Mouse (Mus musculus): ENCODE results near the gene Gm6096. TPM values are rescaled to one million over a fixed set of nuclear protein-coding genes. Genes with fewer than 3 reads are reported as not detected.
A peak's percentile ranks its signal among the peaks of the same experiment; 100 is the strongest.
"Not testable (repeated sequence)": the region's sequence is repeated elsewhere in the genome, so short reads cannot be mapped to it uniquely, and the experiment has no call there.

Gm6096 gene
- polyA plus RNA-seq (2012; rRNA removed) = not detected in 2 replicates

DNA sequence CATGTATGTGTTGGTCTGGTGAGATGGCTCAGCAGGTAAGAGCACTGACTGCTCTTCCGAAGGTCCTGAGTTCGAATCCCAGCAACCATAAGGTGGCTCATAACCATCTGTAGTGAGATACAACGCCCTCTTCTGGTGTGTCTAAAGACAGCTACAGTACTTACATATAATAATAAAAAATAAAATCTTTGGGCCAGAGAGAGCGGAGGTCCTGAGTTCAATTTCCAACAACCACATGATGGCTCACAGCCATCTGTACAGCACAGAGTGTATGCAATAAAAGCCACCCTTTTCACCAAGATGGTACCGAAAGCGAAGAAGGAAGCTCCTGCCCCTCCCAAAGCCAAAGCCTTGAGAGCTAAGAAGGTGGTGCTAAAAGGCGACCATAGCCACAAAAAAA lies at the start of gene Gm6096:
Gene Gm6096, plus strand, starts transcription at position 301 of the 400 bp plus-strand sequence.
- H3K27ac ChIP-seq (ENCODE audit: insufficient read depth, low read length) = no peak within 1 kb of the TSS
- TF ChIP-seq POLR2A (IDR thresholded peaks at IDR 0.05; ENCODE audit: extremely low read depth, insufficient read depth, low read length) (no peak), CTCF (IDR thresholded peaks at IDR 0.05; ENCODE audit: extremely low read depth, insufficient read depth, low read length) (no peak)
- no peak within 1 kb of the TSS for H3K4me3 ChIP-seq (ENCODE audit: insufficient read depth, low read length)
- peaks cover 2% of the 10 kb centered on the region; the same call in 1 of the 2 replicates for H3K4me1 ChIP-seq (ENCODE audit: control insufficient read depth, insufficient read depth, low read length)

DNA sequence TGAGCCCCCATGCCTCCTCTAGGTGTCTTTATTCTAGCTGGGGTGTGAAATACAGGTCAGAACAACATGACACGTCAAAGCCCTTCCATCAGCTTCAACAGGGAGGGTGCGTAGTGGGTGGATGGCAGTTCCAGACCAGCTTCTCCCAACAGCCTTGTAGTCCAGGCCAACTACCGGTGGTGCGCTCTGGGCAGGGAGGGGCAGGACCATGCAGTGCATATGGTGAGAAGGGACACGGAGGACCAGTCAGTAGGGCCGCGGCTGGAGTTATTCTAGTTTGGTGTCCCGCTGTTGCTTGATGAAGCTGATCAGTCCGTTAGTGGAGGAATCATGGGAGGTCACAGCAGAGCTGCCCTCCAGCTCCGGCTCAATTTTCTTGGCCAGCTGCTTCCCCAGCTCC lies 48.7 kb upstream of the Gm6096 start:
- H3K4me1 ChIP-seq (ENCODE audit: control insufficient read depth, insufficient read depth, low read length); H3K27ac ChIP-seq (ENCODE audit: insufficient read depth, low read length); H3K4me3 ChIP-seq (ENCODE audit: insufficient read depth, low read length): not testable (repeated sequence)

DNA sequence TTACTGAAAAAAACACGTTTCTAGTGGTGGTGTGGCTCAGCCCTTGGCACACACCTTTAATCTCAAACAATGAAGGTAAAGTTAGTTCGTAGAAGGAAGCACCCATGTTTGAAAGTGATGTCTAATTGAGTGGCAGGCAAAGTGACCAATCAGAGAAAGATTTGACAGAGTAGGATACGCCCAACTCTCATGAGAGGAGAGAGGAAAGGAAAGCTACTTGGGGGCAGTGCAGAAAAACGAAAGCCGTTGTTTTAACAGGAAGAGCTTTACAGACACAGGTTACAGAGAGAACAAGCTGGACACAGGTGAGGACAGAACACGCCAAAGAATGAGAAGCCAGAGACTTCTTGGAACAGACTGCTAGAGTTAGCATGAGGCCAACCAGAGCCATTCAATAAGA lies 44.5 kb upstream of the Gm6096 start:
- Histone ChIP-seq H3K27ac (ENCODE audit: insufficient read depth, low read length) (no peak overlapping the region), H3K4me3 (ENCODE audit: insufficient read depth, low read length) (no peak overlapping the region), H3K4me1 (ENCODE audit: control insufficient read depth, insufficient read depth, low read length) (no peaks in the 10 kb centered on the region)
- TF ChIP-seq CTCF (IDR thresholded peaks at IDR 0.05; ENCODE audit: extremely low read depth, insufficient read depth, low read length) = no peak
- no peak for TF ChIP-seq POLR2A (IDR thresholded peaks at IDR 0.05; ENCODE audit: extremely low read depth, insufficient read depth, low read length)

GRCm38 (mm10) chr7:34208027-34208745 lies 42.7 kb upstream of the Gm6096 start:
- Histone ChIP-seq H3K27ac (ENCODE audit: insufficient read depth, low read length) (no peak overlapping the region), H3K4me1 (ENCODE audit: control insufficient read depth, insufficient read depth, low read length) (no peaks in the 10 kb centered on the region), H3K4me3 (ENCODE audit: insufficient read depth, low read length) (no peak overlapping the region)
- TF ChIP-seq CTCF (IDR thresholded peaks at IDR 0.05; ENCODE audit: extremely low read depth, insufficient read depth, low read length) (peak; percentile 22; the same call in 1 of the 2 replicates), POLR2A (IDR thresholded peaks at IDR 0.05; ENCODE audit: extremely low read depth, insufficient read depth, low read length) (no peak)

DNA sequence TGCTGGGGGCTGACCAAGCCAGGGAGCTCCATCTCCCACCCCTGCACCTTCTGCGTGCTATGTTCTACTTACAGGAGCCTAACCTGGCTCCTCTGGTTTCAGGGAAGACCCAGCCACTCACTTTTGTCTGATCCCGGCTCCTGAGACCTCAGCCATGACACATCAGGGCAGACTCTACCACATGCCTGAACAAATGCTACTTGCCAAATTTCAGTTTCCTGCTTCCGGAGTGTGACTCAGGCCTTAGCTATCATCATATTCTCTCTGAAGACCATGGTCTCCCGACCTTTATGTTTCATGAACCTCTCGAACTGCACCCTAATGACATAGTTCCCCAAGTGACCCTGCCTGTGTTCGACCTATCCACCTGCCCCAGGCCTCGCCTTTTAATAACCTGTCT lies 37.6 kb upstream of the Gm6096 start:
- no peaks in the 10 kb centered on the region; the same call in 1 of the 2 replicates for H3K4me1 ChIP-seq (ENCODE audit: control insufficient read depth, insufficient read depth, low read length)
- no peak overlapping the region for H3K4me3 ChIP-seq (ENCODE audit: insufficient read depth, low read length)
- TF ChIP-seq POLR2A (IDR thresholded peaks at IDR 0.05; ENCODE audit: extremely low read depth, insufficient read depth, low read length) (no peak), CTCF (IDR thresholded peaks at IDR 0.05; ENCODE audit: extremely low read depth, insufficient read depth, low read length) (no peak)

DNA sequence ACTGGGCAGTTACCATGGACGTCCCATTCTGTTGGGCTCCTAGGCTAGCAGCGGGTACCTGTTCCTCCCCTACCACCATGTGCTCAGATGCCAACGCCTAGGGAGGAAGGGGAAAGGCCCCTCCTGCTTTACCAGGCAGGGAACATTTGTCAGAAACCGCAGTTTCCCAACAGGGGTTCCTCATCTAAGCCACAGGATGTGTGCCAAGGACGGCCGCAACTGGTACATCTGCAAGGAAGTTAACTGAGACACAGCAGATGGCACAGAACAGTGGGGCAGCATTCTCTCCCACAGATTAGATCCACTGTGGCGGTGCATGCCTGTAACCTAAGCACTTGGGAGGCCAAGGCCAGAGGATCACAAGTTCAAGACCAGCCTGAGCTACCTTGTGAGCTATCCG lies 36.2 kb upstream of the Gm6096 start:
- H3K4me1 ChIP-seq (ENCODE audit: control insufficient read depth, insufficient read depth, low read length) = no peaks in the 10 kb centered on the region; the same call in 1 of the 2 replicates
- H3K27ac ChIP-seq (ENCODE audit: insufficient read depth, low read length) = no peak overlapping the region
- no peak overlapping the region for H3K4me3 ChIP-seq (ENCODE audit: insufficient read depth, low read length)
- TF ChIP-seq CTCF (IDR thresholded peaks at IDR 0.05; ENCODE audit: extremely low read depth, insufficient read depth, low read length) (no peak), POLR2A (IDR thresholded peaks at IDR 0.05; ENCODE audit: extremely low read depth, insufficient read depth, low read length) (no peak)

More for the DNA sequence above, 37.6 kb upstream of the Gm6096 start:
- no peak overlapping the region for H3K27ac ChIP-seq (ENCODE audit: insufficient read depth, low read length)

- Histone ChIP-seq H3K4me1 (ENCODE audit: control insufficient read depth, insufficient read depth, low read length) (no peaks in the 10 kb centered on the region; the same call in 1 of the 2 replicates), H3K27ac (ENCODE audit: insufficient read depth, low read length) (no peak overlapping the region), H3K4me3 (ENCODE audit: insufficient read depth, low read length) (no peak overlapping the region)
- TF ChIP-seq CTCF (IDR thresholded peaks at IDR 0.05; ENCODE audit: extremely low read depth, insufficient read depth, low read length) (no peak), POLR2A (IDR thresholded peaks at IDR 0.05; ENCODE audit: extremely low read depth, insufficient read depth, low read length) (no peak)
Observed at GRCm38 (mm10) chr7:34215481-34215880, 35.4 kb upstream of the Gm6096 start.

GRCm38 (mm10) chr7:34216474-34216873 lies 34.4 kb upstream of the Gm6096 start:
- Histone ChIP-seq H3K4me3 (ENCODE audit: insufficient read depth, low read length) (no peak overlapping the region), H3K4me1 (ENCODE audit: control insufficient read depth, insufficient read depth, low read length) (no peaks in the 10 kb centered on the region; the same call in 1 of the 2 replicates)
- TF ChIP-seq CTCF (IDR thresholded peaks at IDR 0.05; ENCODE audit: extremely low read depth, insufficient read depth, low read length) = no peak
- TF ChIP-seq POLR2A (IDR thresholded peaks at IDR 0.05; ENCODE audit: extremely low read depth, insufficient read depth, low read length) = no peak

GRCm38 (mm10) chr7:34218496-34218895 lies 32.3 kb upstream of the Gm6096 start:
- H3K27ac ChIP-seq (ENCODE audit: insufficient read depth, low read length) = no peak overlapping the region
- TF ChIP-seq CTCF (IDR thresholded peaks at IDR 0.05; ENCODE audit: extremely low read depth, insufficient read depth, low read length) = no peak
- TF ChIP-seq POLR2A (IDR thresholded peaks at IDR 0.05; ENCODE audit: extremely low read depth, insufficient read depth, low read length) = no peak

More at GRCm38 (mm10) chr7:34216474-34216873, 34.4 kb upstream of the Gm6096 start:
- no peak overlapping the region for H3K27ac ChIP-seq (ENCODE audit: insufficient read depth, low read length)

DNA sequence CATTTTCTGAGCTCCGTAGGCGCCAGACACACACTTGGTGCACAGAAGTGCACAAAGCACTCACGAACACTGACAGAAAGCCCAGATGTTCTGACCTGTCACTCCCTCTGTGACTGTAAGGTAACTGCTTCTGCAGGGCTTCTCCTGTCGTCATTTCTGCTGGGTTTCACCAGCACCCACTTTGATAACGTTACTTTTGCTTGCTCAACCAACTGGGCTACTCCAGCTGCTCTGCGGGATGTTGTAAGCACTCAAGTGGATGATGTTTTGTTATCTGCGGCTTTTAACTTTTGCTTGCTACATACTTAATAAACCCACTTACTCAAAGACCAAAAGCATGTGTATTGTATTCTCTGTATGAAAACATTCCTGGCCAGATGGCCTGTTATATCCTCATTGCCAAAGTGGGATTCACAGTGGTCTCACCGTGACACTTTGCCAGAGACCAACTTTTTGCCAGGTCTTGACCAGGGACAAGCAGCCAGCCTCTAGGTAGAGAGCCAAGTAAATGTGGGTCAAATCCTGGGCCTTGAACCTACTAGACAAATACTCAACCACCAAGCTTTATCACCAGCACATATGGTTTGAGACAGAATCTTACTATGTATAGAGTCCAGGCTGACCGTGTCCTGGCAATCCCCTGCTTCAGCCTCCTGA lies 29.1 kb upstream of the Gm6096 start:
- Histone ChIP-seq H3K4me3 (ENCODE audit: insufficient read depth, low read length) (no peak overlapping the region), H3K27ac (ENCODE audit: insufficient read depth, low read length) (no peak overlapping the region), H3K4me1 (ENCODE audit: control insufficient read depth, insufficient read depth, low read length) (peaks cover 6% of the 10 kb centered on the region)
- no peak for TF ChIP-seq CTCF (IDR thresholded peaks at IDR 0.05; ENCODE audit: extremely low read depth, insufficient read depth, low read length)
- no peak for TF ChIP-seq POLR2A (IDR thresholded peaks at IDR 0.05; ENCODE audit: extremely low read depth, insufficient read depth, low read length)

More at GRCm38 (mm10) chr7:34218496-34218895, 32.3 kb upstream of the Gm6096 start:
- Histone ChIP-seq H3K4me3 (ENCODE audit: insufficient read depth, low read length) (no peak overlapping the region), H3K4me1 (ENCODE audit: control insufficient read depth, insufficient read depth, low read length) (no peaks in the 10 kb centered on the region; the same call in 1 of the 2 replicates)

All from cortical plate, adult 2 months (tissue).